In the genomic region with DNA sequence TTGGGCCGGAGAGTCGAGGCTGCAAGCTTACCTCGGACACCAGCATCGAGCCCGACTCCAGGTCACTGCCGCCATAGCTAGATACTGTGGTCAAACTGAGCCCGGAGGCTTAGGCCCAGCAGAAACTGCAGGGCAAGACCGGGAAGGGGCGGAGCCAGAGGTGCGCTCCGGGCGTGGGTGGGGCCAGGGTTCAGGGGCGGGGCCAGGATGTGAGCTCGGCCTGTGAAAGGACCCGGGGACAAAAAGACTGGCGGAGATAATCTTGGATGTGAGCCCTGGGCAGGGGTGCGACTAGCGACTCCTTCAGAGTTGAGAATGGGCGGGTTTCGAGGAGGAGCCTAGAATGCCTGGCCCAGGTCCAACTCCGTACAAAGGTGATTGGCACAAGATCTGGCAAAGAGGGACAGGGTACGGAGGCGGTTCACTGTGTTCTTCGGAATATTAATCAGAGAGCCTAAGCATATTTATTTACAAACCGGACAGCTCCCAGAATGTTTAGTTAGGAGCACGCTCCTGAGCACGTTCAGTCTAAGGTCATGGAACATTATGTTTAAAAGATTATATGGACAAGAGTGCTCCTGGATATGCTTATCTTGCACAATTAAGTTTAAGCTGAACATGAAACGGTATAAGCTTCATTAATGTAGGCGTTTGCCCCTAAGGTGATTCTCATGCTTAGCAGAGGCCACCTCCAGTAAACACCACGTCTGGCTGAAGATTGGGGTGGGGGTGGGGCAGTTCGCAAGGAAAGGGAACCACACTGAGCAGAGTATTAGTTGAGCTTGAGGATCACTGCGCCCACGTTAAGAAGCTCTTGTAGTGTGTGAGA, we compare ENCODE assay signal across 1 mouse cellular context.
TF ChIP-seq lines count a peak whose summit lies in the region.

No protein-coding gene starts in this region.

TF ChIP-seq in MEL, 35 proteins besides CTCF, POLR2A, EP300 and RAD21 (continued from another document):
- 0 out of 2 replicates have a peak, but pooled peaks have one; percentile 7 for TF ChIP-seq ETS1 (IDR thresholded peaks at IDR 0.05; ENCODE audit: low read depth, low read length)
- TF ChIP-seq UBTF (IDR thresholded peaks at IDR 0.05; ENCODE audit: borderline replicate concordance, insufficient read depth, low read depth, low read length), result 0 out of 2 replicates have a peak, but pooled peaks have one; percentile 29
- TF ChIP-seq RCOR1 (IDR thresholded peaks at IDR 0.05; ENCODE audit: low read depth, low read length), result peak; percentile 17; the same call in 1 of the 2 replicates
- 0 out of 2 replicates have a peak, but pooled peaks have one; percentile 33 for TF ChIP-seq POLR2AphosphoS2 (IDR thresholded peaks at IDR 0.05; ENCODE audit: low read length)
- no peak for TF ChIP-seq GABPA (IDR thresholded peaks at IDR 0.05; ENCODE audit: low read depth, low read length)
- TF ChIP-seq E2F4 (IDR thresholded peaks at IDR 0.05; ENCODE audit: borderline replicate concordance, low read depth, low read length), result no peak
- no peak for TF ChIP-seq SMC3 (IDR thresholded peaks at IDR 0.05; ENCODE audit: low read depth, low read length)
- 0 out of 2 replicates have a peak, but pooled peaks have one; percentile 0 for TF ChIP-seq CHD1 (IDR thresholded peaks at IDR 0.05; ENCODE audit: low read depth, low read length)
- TF ChIP-seq CHD2 (IDR thresholded peaks at IDR 0.05; ENCODE audit: low read length), result peak; percentile 55; the same call in 1 of the 2 replicates
- TF ChIP-seq KAT2A (conservative IDR thresholded peaks at IDR 0.05; ENCODE audit: low read depth, low read length), result no peak
- no peak for TF ChIP-seq POLR2AphosphoS5 (IDR thresholded peaks at IDR 0.05; ENCODE audit: borderline replicate concordance, low read depth, low read length)
- no peak for TF ChIP-seq NRF1 (IDR thresholded peaks at IDR 0.05; ENCODE audit: insufficient read depth, low read depth, low read length, poor library complexity, severe bottlenecking)
- peak; percentile 60 for TF ChIP-seq SIN3A (IDR thresholded peaks at IDR 0.05; ENCODE audit: low read length)
- no peak; the same call in 1 of the 2 replicates for TF ChIP-seq MAFK (IDR thresholded peaks at IDR 0.05; ENCODE audit: borderline replicate concordance, low read depth, low read length)
- no peak for TF ChIP-seq MEF2A (IDR thresholded peaks at IDR 0.05; ENCODE audit: extremely low read depth, insufficient replicate concordance, low read depth, low read length, poor library complexity, severe bottlenecking)
- TF ChIP-seq TCF12 (IDR thresholded peaks at IDR 0.05; ENCODE audit: low read depth, low read length), result peak; percentile 58; the same call in 1 of the 2 replicates
